Mouse (Mus musculus): ENCODE measurements at regions not wholly inside any gene's neighbourhood (a gene's known extent, or its start where the extent isn't known, plus 50 kb on each side); places are given as distances from the start of the nearest gene placed in this dataset.

DNA sequence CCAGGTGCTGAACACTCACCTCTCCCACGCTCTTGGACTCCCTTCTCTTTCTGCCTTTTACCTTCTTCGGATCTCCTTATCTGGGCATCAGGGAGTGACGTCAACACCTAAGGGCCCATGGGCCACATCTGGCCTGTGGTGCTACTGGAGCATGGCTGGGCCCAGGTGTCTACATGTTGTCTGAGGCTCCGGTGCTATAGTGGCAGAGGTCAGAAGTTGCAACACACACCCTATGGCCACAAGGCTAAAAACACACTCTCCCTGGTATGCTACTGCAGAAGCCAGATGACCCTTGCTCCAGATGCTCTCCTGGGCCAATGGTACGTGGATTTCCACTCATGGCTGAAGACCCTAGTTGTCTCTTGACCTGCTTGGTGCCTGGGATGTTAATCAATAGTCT, 112.1 kb upstream of the Irx3 start:
- H3K27me3 ChIP-seq (ENCODE audit: control insufficient read depth, insufficient read depth, low read length), result no peaks in the 10 kb centered on the region
- no peaks in the 10 kb centered on the region for H3K36me3 ChIP-seq (ENCODE audit: control insufficient read depth, insufficient read depth, low read length)
- DNase-seq, result no peak
- TF ChIP-seq CTCF (IDR thresholded peaks at IDR 0.05), result no peak
- no peak for TF ChIP-seq EP300 (IDR thresholded peaks at IDR 0.05; ENCODE audit: insufficient read depth, low read depth, low read length)
- no peak for TF ChIP-seq POLR2A (IDR thresholded peaks at IDR 0.05; ENCODE audit: insufficient read depth, low read depth, low read length)
- no peaks in the 10 kb centered on the region for H3K4me1 ChIP-seq (ENCODE audit: control insufficient read depth, insufficient read depth, low read length)
- no peaks in the 10 kb centered on the region for H3K79me2 ChIP-seq (replicated peaks; ENCODE audit: control insufficient read depth, insufficient read depth, low read length)
- no peak overlapping the region for H3K9ac ChIP-seq (ENCODE audit: low read depth, low read length)
- intact Hi-C loops (cut with DNase I), result no loop called here
- 89% methylated on average over 5 of the region's 5 CpGs for WGBS
- no peak overlapping the region for H3K27ac ChIP-seq
- H3K4me3 ChIP-seq, result no peak overlapping the region

DNA sequence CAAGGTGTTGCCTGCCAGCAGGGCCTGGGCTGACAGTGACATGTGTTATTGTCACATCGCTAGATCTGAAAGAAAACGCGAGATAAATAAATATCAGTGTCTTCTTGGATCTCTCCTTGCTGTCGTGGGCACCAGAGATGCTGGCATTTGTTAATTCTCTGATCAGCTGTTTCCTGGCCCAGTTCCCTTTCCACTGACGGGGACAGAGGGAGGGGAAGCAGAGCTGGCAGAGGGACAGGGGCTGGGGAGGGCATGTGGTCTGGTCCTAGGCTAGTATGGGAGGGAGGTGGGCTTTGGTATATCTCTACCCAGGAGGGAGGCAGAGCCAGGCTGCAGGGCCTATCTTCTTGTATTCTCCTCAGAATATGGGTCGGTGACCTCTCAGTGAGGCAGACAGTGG, 111.3 kb upstream of the Irx3 start:
- Histone ChIP-seq H3K36me3 (ENCODE audit: control insufficient read depth, insufficient read depth, low read length) (no peaks in the 10 kb centered on the region), H3K27ac (no peak overlapping the region), H3K27me3 (ENCODE audit: control insufficient read depth, insufficient read depth, low read length) (no peaks in the 10 kb centered on the region), H3K79me2 (replicated peaks; ENCODE audit: control insufficient read depth, insufficient read depth, low read length) (no peaks in the 10 kb centered on the region), H3K4me3 (no peak overlapping the region), H3K4me1 (ENCODE audit: control insufficient read depth, insufficient read depth, low read length) (no peaks in the 10 kb centered on the region), H3K9ac (ENCODE audit: low read depth, low read length) (no peak overlapping the region)
- no peak for TF ChIP-seq CTCF (IDR thresholded peaks at IDR 0.05)
- TF ChIP-seq POLR2A (IDR thresholded peaks at IDR 0.05; ENCODE audit: insufficient read depth, low read depth, low read length), result no peak
- no peak for TF ChIP-seq EP300 (IDR thresholded peaks at IDR 0.05; ENCODE audit: insufficient read depth, low read depth, low read length)
- DNase-seq, result no peak
- WGBS, result 47% methylated on average over 6 of the region's 6 CpGs
- intact Hi-C loops (cut with DNase I), result no loop called here

DNA sequence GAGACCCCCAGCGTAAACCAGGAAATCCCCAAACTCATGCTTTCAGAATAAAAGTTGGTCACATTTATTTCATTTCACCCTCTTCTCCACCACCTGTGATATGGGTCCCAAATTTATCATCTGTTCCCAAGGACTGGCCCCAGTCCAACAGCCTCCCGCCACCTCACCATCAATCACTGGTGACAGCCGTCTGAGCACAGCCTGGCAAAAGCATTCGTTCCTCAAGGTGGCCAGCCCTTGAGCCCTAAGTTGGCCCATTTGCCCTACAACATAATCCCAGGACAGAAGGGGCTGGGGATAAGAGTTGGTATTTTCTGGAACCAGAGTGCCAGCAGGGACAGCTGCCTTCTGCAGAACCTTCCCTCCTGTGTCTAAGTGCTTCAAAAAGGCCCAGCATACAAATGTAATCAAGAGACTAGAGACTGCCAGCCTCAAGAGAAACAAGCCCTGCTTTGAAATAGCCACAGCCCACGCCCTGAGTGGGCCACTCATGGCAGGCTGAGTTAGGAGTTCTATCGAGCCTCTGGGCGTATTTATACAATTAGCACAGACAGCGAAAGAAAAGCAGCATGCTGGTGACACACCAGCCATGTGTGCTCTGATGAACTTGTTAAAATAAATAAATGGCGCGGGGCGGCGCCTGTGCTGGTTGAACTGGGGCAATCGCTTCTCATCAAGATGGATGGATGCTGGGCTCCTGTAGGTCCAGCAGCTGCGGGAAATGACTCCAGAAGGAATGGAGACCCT, 107.9 kb upstream of the Irx3 start:
- Histone ChIP-seq H3K9ac (ENCODE audit: low read depth, low read length) (no peak overlapping the region), H3K4me1 (ENCODE audit: control insufficient read depth, insufficient read depth, low read length) (peaks cover 1% of the 10 kb centered on the region; the same call in 1 of the 2 replicates), H3K4me3 (no peak overlapping the region), H3K36me3 (ENCODE audit: control insufficient read depth, insufficient read depth, low read length) (no peaks in the 10 kb centered on the region), H3K27me3 (ENCODE audit: control insufficient read depth, insufficient read depth, low read length) (no peaks in the 10 kb centered on the region), H3K27ac (no peak overlapping the region), H3K79me2 (replicated peaks; ENCODE audit: control insufficient read depth, insufficient read depth, low read length) (no peaks in the 10 kb centered on the region)
- TF ChIP-seq EP300 (IDR thresholded peaks at IDR 0.05; ENCODE audit: insufficient read depth, low read depth, low read length) (no peak), POLR2A (IDR thresholded peaks at IDR 0.05; ENCODE audit: insufficient read depth, low read depth, low read length) (no peak), CTCF (IDR thresholded peaks at IDR 0.05) (no peak)
- intact Hi-C loops (cut with DNase I), result no loop called here
- WGBS, result 76% methylated on average over 14 of the region's 14 CpGs
- no peak for DNase-seq

DNA sequence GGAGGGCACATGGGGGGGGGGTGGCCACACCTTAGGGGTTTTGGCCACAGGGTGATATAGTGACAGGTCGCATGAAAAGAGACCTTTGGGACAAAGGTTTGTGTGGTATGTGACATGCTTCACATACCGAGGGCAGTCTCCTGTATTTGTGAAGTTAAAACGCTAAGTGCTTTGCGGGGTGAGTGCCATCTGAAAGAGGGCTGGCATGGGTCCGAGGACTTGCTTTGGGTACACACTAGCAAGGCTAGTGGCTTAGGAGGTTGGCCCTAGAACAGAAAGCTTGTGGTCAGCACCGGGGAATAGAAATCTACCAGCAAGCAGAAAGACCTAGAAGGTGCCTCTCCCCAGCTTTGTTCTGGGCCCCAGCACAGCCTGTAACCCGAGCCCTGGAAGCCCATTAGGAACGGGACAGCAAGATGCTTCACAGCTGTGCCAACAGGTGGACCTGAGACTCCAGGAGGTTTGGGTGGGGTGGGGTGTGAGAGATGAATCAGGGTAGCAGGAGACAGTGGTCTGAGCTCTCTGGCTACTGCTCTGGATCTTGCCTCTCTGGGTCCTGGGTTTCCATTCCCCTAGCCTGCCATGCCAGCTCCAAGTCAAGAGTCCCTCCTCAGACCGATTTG, 107.0 kb upstream of the Irx3 start:
- 86% methylated on average over 9 of the region's 9 CpGs for WGBS
- Histone ChIP-seq H3K4me3 (no peak overlapping the region), H3K27me3 (ENCODE audit: control insufficient read depth, insufficient read depth, low read length) (no peaks in the 10 kb centered on the region), H3K4me1 (ENCODE audit: control insufficient read depth, insufficient read depth, low read length) (peaks cover 1% of the 10 kb centered on the region; the same call in 1 of the 2 replicates), H3K79me2 (replicated peaks; ENCODE audit: control insufficient read depth, insufficient read depth, low read length) (no peaks in the 10 kb centered on the region), H3K27ac (no peak overlapping the region), H3K36me3 (ENCODE audit: control insufficient read depth, insufficient read depth, low read length) (no peaks in the 10 kb centered on the region), H3K9ac (ENCODE audit: low read depth, low read length) (no peak overlapping the region)
- DNase-seq, result no peak
- intact Hi-C loops (cut with DNase I), result no loop called here
- no peak for TF ChIP-seq EP300 (IDR thresholded peaks at IDR 0.05; ENCODE audit: insufficient read depth, low read depth, low read length)

DNA sequence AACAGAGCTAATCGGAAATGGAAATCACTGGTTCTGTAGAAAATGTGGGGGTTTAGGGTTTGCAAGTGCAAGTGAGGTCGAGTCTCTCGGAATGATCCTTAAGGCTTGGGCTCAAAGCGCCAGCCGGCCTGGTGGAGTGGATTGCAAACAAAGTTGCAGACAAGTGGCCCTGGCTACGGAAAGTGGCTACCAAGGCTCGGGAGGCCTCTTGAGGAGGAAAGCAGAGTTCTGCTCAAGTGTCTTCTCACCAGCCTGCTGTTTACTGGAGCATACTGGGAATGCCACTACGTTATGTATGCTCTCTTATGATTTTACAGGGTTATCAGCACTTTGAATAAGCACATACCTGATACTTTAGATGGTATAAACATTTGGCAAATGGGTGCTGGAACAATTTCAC, 105.3 kb upstream of the Irx3 start:
- no peak overlapping the region for H3K27ac ChIP-seq
- no peak for DNase-seq
- H3K4me1 ChIP-seq (ENCODE audit: control insufficient read depth, insufficient read depth, low read length), result peaks cover 1% of the 10 kb centered on the region; the same call in 1 of the 2 replicates
- TF ChIP-seq POLR2A (IDR thresholded peaks at IDR 0.05; ENCODE audit: insufficient read depth, low read depth, low read length) (no peak), CTCF (IDR thresholded peaks at IDR 0.05) (no peak), EP300 (IDR thresholded peaks at IDR 0.05; ENCODE audit: insufficient read depth, low read depth, low read length) (no peak)
- no peaks in the 10 kb centered on the region for H3K27me3 ChIP-seq (ENCODE audit: control insufficient read depth, insufficient read depth, low read length)
- 92% methylated on average over 8 of the region's 8 CpGs for WGBS
- intact Hi-C loops (cut with DNase I), result no loop called here
- no peak overlapping the region for H3K9ac ChIP-seq (ENCODE audit: low read depth, low read length)
- no peaks in the 10 kb centered on the region for H3K79me2 ChIP-seq (replicated peaks; ENCODE audit: control insufficient read depth, insufficient read depth, low read length)
- H3K4me3 ChIP-seq, result no peak overlapping the region
- no peaks in the 10 kb centered on the region for H3K36me3 ChIP-seq (ENCODE audit: control insufficient read depth, insufficient read depth, low read length)
